Mouse (Mus musculus): Measurements from ENCODE around the gene Wdr45.
"Not testable (repeated sequence)": the region's sequence is repeated elsewhere in the genome, so short reads cannot be mapped to it uniquely, and the experiment has no call there.

The Wdr45 gene

GRCm38 (mm10) chrX:7721514-7722281 lies 7.6 kb downstream of the Wdr45 start, which contains the start of gene Gm45208:
Gene Gm45208 (plus strand): TSS chrX:7722245.
- DNase-seq (ENCODE audit: extremely low spot score, low spot score) = peak; percentile 68

- DNase-seq (ENCODE audit: extremely low spot score, low spot score) = no peak
Observed at GRCm38 (mm10) chrX:7722282-7722611, 8.1 kb downstream of the Wdr45 start.

- no peak for DNase-seq (ENCODE audit: extremely low spot score, low spot score)
Observed at GRCm38 (mm10) chrX:7722691-7723090, 8.6 kb downstream of the Wdr45 start.

GRCm38 (mm10) chrX:7724135-7724534 lies 10.0 kb downstream of the Wdr45 start:
- DNase-seq (ENCODE audit: extremely low spot score, low spot score) = no peak

- no peak for DNase-seq (ENCODE audit: extremely low spot score, low spot score)
Observed at GRCm38 (mm10) chrX:7725841-7726240, 11.7 kb downstream of the Wdr45 start.

- DNase-seq (ENCODE audit: extremely low spot score, low spot score) = no peak
Observed at GRCm38 (mm10) chrX:7727176-7727575, 13.0 kb downstream of the Wdr45 start.

GRCm38 (mm10) chrX:7728215-7728921 lies 14.2 kb downstream of the Wdr45 start, which contains the start of gene Praf2:
Gene Praf2 (plus strand): TSS chrX:7728439.
- DNase-seq (ENCODE audit: extremely low spot score, low spot score) = peak; percentile 65

- no peak for DNase-seq (ENCODE audit: extremely low spot score, low spot score)
Observed at GRCm38 (mm10) chrX:7728922-7729265, 14.8 kb downstream of the Wdr45 start.

- peak; percentile 57 for DNase-seq (ENCODE audit: extremely low spot score, low spot score)
Observed at GRCm38 (mm10) chrX:7733571-7734156, 19.5 kb downstream of the Wdr45 start.

- no peak for DNase-seq (ENCODE audit: extremely low spot score, low spot score)
Observed at GRCm38 (mm10) chrX:7739336-7740081, 25.4 kb downstream of the Wdr45 start.

GRCm38 (mm10) chrX:7740082-7740819 lies 26.1 kb downstream of the Wdr45 start:
- no peak for DNase-seq (ENCODE audit: extremely low spot score, low spot score)

GRCm38 (mm10) chrX:7741103-7741502 lies 27.0 kb downstream of the Wdr45 start:
- DNase-seq (ENCODE audit: extremely low spot score, low spot score) = no peak

- no peak for DNase-seq (ENCODE audit: extremely low spot score, low spot score)
Observed at GRCm38 (mm10) chrX:7743470-7743869, 29.3 kb downstream of the Wdr45 start.

- DNase-seq (ENCODE audit: extremely low spot score, low spot score) = no peak
Observed at GRCm38 (mm10) chrX:7744940-7745339, 30.8 kb downstream of the Wdr45 start.

GRCm38 (mm10) chrX:7745429-7745828 lies 31.3 kb downstream of the Wdr45 start:
- DNase-seq (ENCODE audit: extremely low spot score, low spot score) = no peak

- DNase-seq (ENCODE audit: extremely low spot score, low spot score) = peak; percentile 77
Observed at GRCm38 (mm10) chrX:7750432-7751116, 36.4 kb downstream of the Wdr45 start, which contains the start of gene Ccdc120. Gene Ccdc120 (minus strand): TSS chrX:7750905.

- not testable (repeated sequence) for DNase-seq (ENCODE audit: extremely low spot score, low spot score)
Observed at GRCm38 (mm10) chrX:7753627-7754026, 39.5 kb downstream of the Wdr45 start.

GRCm38 (mm10) chrX:7762137-7762920 lies 48.2 kb downstream of the Wdr45 start, which contains the start of gene Tfe3:
Gene Tfe3 (plus strand): TSS chrX:7762560.
- DNase-seq (ENCODE audit: extremely low spot score, low spot score) = peak; percentile 74

- no peak for DNase-seq (ENCODE audit: extremely low spot score, low spot score)
Observed at GRCm38 (mm10) chrX:7762921-7763197, 48.7 kb downstream of the Wdr45 start.

All from neural tube, embryonic 10.5 days (tissue).